Mouse (Mus musculus) heart, embryonic 11.5 days (tissue): ENCODE measurements around the gene Zfp965. TPM values are rescaled to one million over a fixed set of nuclear protein-coding genes. Genes with fewer than 3 reads are reported as not detected.
"Not testable (repeated sequence)": the region's sequence is repeated elsewhere in the genome, so short reads cannot be mapped to it uniquely, and the experiment has no call there.

Experiments used
- ATAC-seq: fragments of 200-750 bp; cut with Nextera tagmentation; replicated peaks from 2 replicates; pipeline ENCODE4 v1.8.0; 2017; ENCODE audit warnings: moderate library complexity; ENCODE audit not compliant: insufficient number of reproducible peaks, low FRiP score, low TSS enrichment
- H3K27ac ChIP-seq: fragments of 300-500 bp; sonication (generic); 2 replicates; pipeline ENCODE4 v1.5.1; 2014; ENCODE audit warnings: mild to moderate bottlenecking, low read depth, low read length
- H3K27me3 ChIP-seq: fragments of 300-500 bp; sonication (generic); 2 replicates; pipeline ENCODE4 v1.6.1; 2014; ENCODE audit warnings: mild to moderate bottlenecking, low read length, mixed read lengths; ENCODE audit not compliant: control insufficient read depth, insufficient read depth
- H3K36me3 ChIP-seq: fragments of 300-500 bp; sonication (generic); 2 replicates; pipeline ENCODE4 v1.6.1; 2014; ENCODE audit warnings: mild to moderate bottlenecking, low read length, moderate library complexity, mixed read lengths; ENCODE audit not compliant: control insufficient read depth, insufficient read depth
- H3K4me1 ChIP-seq: fragments of 300-500 bp; sonication (generic); 2 replicates; pipeline ENCODE4 v1.6.1; 2014; ENCODE audit warnings: low read length; ENCODE audit not compliant: control insufficient read depth, insufficient read depth
- H3K4me2 ChIP-seq: fragments of 300-500 bp; sonication (generic); 2 replicates; pipeline ENCODE4 v1.6.1; 2014; ENCODE audit warnings: mild to moderate bottlenecking, moderate library complexity
- H3K4me3 ChIP-seq: fragments of 300-500 bp; sonication (generic); 2 replicates; pipeline ENCODE4 v1.5.1; 2014; ENCODE audit warnings: low read depth, low read length
- H3K9ac ChIP-seq: fragments of 300-500 bp; sonication (generic); 2 replicates; pipeline ENCODE4 v1.6.1; 2014; ENCODE audit warnings: mild to moderate bottlenecking, low read depth, low read length, moderate library complexity
- H3K9me3 ChIP-seq: fragments of 300-500 bp; sonication (generic); replicated peaks from 2 replicates; pipeline ENCODE4 v1.6.1; 2016; ENCODE audit warnings: low read length; ENCODE audit not compliant: control insufficient read depth
- WGBS: fragments of 180-500 bp; shearing (Covaris S2); extraction: QIAGEN DNeasy Blood & Tissue Kit; methylation state at CpG from one replicate; pipeline ENCODE4 v1.1.7; 2014; ENCODE audit not compliant: insufficient replicate concordance; 5-methylcytosine and 5-hydroxymethylcytosine counted together
- polyA plus RNA-seq: library from polyadenylated mRNA; unstranded; fragments of >200 nt; fragmentation: Nextera tagmentation; extraction: Ambion mirVana; gene quantifications from 2 replicates; pipeline ENCODE4 v1.2.1, GENCODE M21; 2014

The Zfp965 gene
- 7.2 and 8.4 TPM in 2 replicates for polyA plus RNA-seq

DNA sequence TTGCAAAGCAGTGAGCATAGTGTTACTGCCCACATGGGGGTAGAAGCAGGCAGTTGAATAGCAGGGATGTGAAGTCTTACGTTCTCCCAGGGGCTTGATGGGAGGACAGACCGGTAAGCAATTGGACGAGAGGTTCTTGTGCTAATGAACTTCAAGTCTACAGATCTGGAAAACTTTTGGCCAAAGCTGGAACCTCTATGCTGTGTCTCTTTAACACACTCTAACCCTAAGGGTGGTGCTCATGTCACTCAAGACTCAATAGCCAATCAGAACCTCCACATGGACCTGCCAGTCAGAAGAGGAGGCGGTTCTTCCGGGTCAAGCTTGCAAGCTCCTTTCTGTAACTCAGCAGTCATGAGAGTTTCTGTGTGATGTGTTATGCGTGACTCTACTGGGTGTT lies at the start of gene Zfp965:
TSS of gene Zfp965 (plus strand) at position 301 of the 400 bp plus-strand sequence.
- not testable (repeated sequence) for H3K9me3 ChIP-seq, ATAC-seq, H3K9ac ChIP-seq, H3K27ac ChIP-seq, H3K27me3 ChIP-seq, H3K4me1 ChIP-seq, H3K4me2 ChIP-seq, H3K36me3 ChIP-seq, H3K4me3 ChIP-seq
- no CpG with 5 or more reads among the region's 6 CpGs for WGBS

- not testable (repeated sequence) for H3K4me1 ChIP-seq, H3K36me3 ChIP-seq, H3K27ac ChIP-seq, H3K9ac ChIP-seq, H3K4me2 ChIP-seq, H3K4me3 ChIP-seq, ATAC-seq, H3K27me3 ChIP-seq, H3K9me3 ChIP-seq
- no CpG with 5 or more reads among the region's 4 CpGs for WGBS
These were observed 34.1 kb upstream of the Zfp965 start, which contains the start of gene Gm4724 for GRCm38 (mm10) chr2:175435707-175436106. Gm4724 (minus strand) TSS chr2:175435807.

Other genes with a start within 250 kb of the Zfp965 start
- gene Gm14440, start 194.9 kb upstream of the Zfp965 start, polyA plus RNA-seq = 0.79 and 2.4 TPM in 2 replicates
- 13.3 and 14.1 TPM in 2 replicates for gene Gm4631, start 131.8 kb upstream of the Zfp965 start, polyA plus RNA-seq
- 5.9 and 8.3 TPM in 2 replicates for gene Zfp968, start 97.5 kb upstream of the Zfp965 start, polyA plus RNA-seq
- 8.5 and 16.3 TPM in 2 replicates for gene Gm4724, start 34.2 kb upstream of the Zfp965 start, polyA plus RNA-seq
- not detected in 2 replicates for gene Gm11007, start 174.0 kb downstream of the Zfp965 start, polyA plus RNA-seq
- 10.5 and 16.8 TPM in 2 replicates for gene Zfp969, start 233.7 kb downstream of the Zfp965 start, polyA plus RNA-seq